Mouse (Mus musculus) midbrain, embryonic 14.5 days (tissue): ENCODE results near the gene Rnf183. TPM values are rescaled to one million over a fixed set of nuclear protein-coding genes. Genes with fewer than 3 reads are reported as not detected.
A peak's percentile ranks its signal among the peaks of the same experiment; 100 is the strongest.

Experiments
- ATAC-seq: fragments of 200-750 bp; cut with Nextera tagmentation; 2 replicates; pipeline ENCODE4 v1.8.0; 2017; ENCODE audit warnings: moderate number of reproducible peaks, moderate library complexity; ENCODE audit not compliant: low FRiP score, low TSS enrichment
- DNase-seq: peaks from one replicate; pipeline ENCODE4 v3.0.0-alpha.2; 2015
- H3K27ac ChIP-seq: fragments of 300-500 bp; sonication (generic); replicated peaks from 2 replicates; pipeline ENCODE4 v1.5.1; 2014; ENCODE audit warnings: mild to moderate bottlenecking, low read depth, low read length, moderate library complexity
- H3K27me3 ChIP-seq: fragments of 300-500 bp; sonication (generic); 2 replicates; pipeline ENCODE4 v1.6.1; 2014; ENCODE audit warnings: low read length, control low read depth, mixed read lengths; ENCODE audit not compliant: control insufficient read depth, insufficient read depth
- H3K36me3 ChIP-seq: fragments of 300-500 bp; sonication (generic); 2 replicates; pipeline ENCODE4 v1.6.1; 2014; ENCODE audit warnings: low read length, control low read depth; ENCODE audit not compliant: control insufficient read depth, insufficient read depth
- H3K4me1 ChIP-seq: fragments of 300-500 bp; sonication (generic); 2 replicates; pipeline ENCODE4 v1.6.1; 2014; ENCODE audit warnings: mild to moderate bottlenecking, antibody characterized with exemption, low read length, control low read depth; ENCODE audit not compliant: control insufficient read depth, insufficient read depth
- H3K4me2 ChIP-seq: fragments of 300-500 bp; sonication (generic); 2 replicates; pipeline ENCODE4 v1.6.1; 2014; ENCODE audit warnings: mild to moderate bottlenecking, low read length, moderate library complexity
- H3K4me3 ChIP-seq: fragments of 300-500 bp; sonication (generic); replicated peaks from 2 replicates; pipeline ENCODE4 v1.5.1; 2014; ENCODE audit warnings: low read depth, low read length
- H3K9ac ChIP-seq: fragments of 300-500 bp; sonication (generic); replicated peaks from 2 replicates; pipeline ENCODE4 v1.6.1; 2014; ENCODE audit warnings: mild to moderate bottlenecking, low read length, moderate library complexity
- H3K9me3 ChIP-seq: fragments of 300-500 bp; sonication (generic); 2 replicates; pipeline ENCODE4 v1.6.1; 2016; ENCODE audit warnings: low read length, control low read depth, mixed read lengths; ENCODE audit not compliant: control insufficient read depth
- WGBS: fragments of 180-500 bp; shearing (Covaris S2); extraction: QIAGEN DNeasy Blood & Tissue Kit; methylation state at CpG from one replicate; pipeline ENCODE4 v1.1.7; 2014; 5-methylcytosine and 5-hydroxymethylcytosine counted together
- polyA plus RNA-seq: library from polyadenylated mRNA; unstranded; fragments of >200 nt; fragmentation: Nextera tagmentation; extraction: Ambion mirVana; gene quantifications from 2 replicates; pipeline ENCODE4 v1.2.1, GENCODE M21; 2014

Gene Rnf183
- polyA plus RNA-seq, 1 experiment from 2014 or later: not detected

DNA sequence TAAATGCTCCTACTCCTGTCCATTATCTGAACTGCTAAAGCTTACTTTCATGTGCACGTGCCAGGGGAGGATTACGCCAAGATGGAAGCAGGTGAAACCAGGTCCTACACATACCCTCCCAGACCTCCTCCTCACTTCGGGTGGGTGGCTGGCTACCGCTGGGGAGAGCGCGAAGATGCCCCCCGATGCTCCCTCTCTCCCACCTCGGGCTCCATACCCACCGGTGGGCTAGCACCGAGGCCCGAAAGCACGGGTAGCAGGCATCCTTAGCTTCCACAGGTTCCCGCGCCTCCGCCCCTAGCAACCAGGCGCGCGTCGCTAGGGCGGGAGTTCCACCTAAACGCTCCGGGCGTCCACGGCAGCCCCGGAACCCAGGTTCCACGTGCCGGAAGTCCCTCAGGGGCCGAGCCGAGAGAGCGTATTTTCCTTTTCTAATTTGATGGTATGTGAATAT is 35.6 kb upstream of the Rnf183 start, which contains the start of gene Wdr31:
Wdr31 (minus strand) TSS at position 299 of the 454 bp plus-strand sequence.
- whole genome bisulfite sequencing: under 1% methylated on average over 30 of the region's 30 CpGs
- ATAC-seq: peak; percentile 91
- H3K9me3 ChIP-seq: no peaks in the 10 kb centered on the region
- no peaks in the 10 kb centered on the region for H3K36me3 ChIP-seq
- DNase-seq: peak; percentile 93
- peak within 1 kb of the TSS; percentile 77 for H3K4me2 ChIP-seq
- peak within 1 kb of the TSS; percentile 58 for H3K4me3 ChIP-seq
- no peaks in the 10 kb centered on the region for H3K27me3 ChIP-seq
- H3K27ac ChIP-seq: 0 out of 2 replicates have a peak within 1 kb of the TSS, but pooled peaks have one; percentile 28
- H3K9ac ChIP-seq: peak within 1 kb of the TSS; percentile 67
- no peaks in the 10 kb centered on the region for H3K4me1 ChIP-seq

DNA sequence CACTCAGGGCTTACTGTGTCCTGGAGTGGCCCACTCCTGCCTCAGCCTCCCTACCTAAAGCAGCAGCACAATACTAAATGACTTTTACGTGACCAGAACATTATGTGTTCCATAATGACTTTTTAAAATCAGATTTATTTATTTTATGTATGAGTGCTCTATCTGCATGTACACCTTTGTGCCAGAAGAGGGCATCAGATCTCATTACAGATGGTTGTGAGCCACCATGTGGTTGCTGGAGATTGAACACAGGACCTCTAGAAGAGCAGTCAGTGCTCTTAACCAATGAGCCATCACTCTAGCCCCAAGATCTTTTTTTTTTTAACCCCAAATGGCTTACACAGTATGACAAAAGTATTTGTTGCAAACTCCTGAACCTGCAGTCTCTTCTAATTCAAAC is 33.1 kb upstream of the Rnf183 start:
- no peaks in the 10 kb centered on the region for H3K9me3 ChIP-seq
- no peak overlapping the region for H3K9ac ChIP-seq
- ATAC-seq (no peak), DNase-seq (no peak)
- H3K27me3 ChIP-seq: no peaks in the 10 kb centered on the region
- H3K4me1 ChIP-seq: no peaks in the 10 kb centered on the region
- H3K4me3 ChIP-seq: no peak overlapping the region
- H3K4me2 ChIP-seq: no peak overlapping the region
- no peak overlapping the region for H3K27ac ChIP-seq
- no peaks in the 10 kb centered on the region for H3K36me3 ChIP-seq
- WGBS: 91% methylated on average over 1 of the region's 1 CpGs

DNA sequence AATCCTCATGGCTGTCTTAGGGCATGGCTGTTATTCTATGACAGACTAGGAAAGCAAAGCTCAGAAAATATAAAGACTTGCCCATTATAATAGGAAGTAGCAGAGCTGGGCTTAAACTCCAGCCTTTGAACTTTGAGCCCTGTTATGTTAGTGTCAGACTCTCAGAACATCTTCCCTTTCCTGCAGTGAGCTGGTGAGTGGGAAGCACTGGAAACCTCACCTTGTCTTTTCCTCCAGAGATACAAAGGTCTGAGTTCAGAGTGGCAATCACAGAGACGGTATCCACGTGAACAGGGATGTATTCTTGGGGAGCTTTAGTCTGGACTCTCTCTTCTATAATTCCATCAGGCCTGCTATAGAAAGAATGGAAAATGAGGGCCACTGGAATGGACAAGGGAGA is 28.1 kb upstream of the Rnf183 start:
- H3K4me2 ChIP-seq: no peak overlapping the region
- DNase-seq (no peak), ATAC-seq (no peak)
- H3K4me3 ChIP-seq: no peak overlapping the region
- H3K9me3 ChIP-seq: no peaks in the 10 kb centered on the region
- H3K27me3 ChIP-seq: no peaks in the 10 kb centered on the region
- H3K36me3 ChIP-seq: peaks cover 12% of the 10 kb centered on the region; the same call in 1 of the 2 replicates
- 87% methylated on average over 2 of the region's 2 CpGs for WGBS
- H3K27ac ChIP-seq: no peak overlapping the region
- no peaks in the 10 kb centered on the region for H3K4me1 ChIP-seq
- no peak overlapping the region for H3K9ac ChIP-seq

DNA sequence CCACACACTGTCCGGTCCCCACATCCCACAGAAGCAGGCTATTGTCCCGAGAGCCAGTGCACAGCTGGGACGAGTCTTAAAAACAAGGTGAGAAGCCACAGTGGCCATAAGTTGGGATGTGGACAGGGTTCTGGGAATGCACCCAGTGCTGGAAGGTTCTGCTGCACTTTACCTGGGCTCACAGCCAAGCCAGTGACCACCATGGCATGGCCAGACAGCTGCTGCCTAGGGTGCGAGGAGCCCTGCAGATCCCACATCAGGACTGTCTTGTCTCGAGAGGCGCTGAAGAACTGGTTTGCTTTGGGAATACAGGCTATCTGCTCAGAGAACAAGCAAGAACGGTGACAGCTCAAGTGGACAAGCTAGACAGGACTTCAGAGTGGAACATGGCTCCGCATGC is 25.3 kb upstream of the Rnf183 start:
- WGBS: 95% methylated on average over 8 of the region's 8 CpGs
- H3K4me3 ChIP-seq: no peak overlapping the region
- no peak overlapping the region for H3K27ac ChIP-seq
- H3K9me3 ChIP-seq: no peaks in the 10 kb centered on the region
- DNase-seq: no peak
- H3K4me2 ChIP-seq: no peak overlapping the region
- no peaks in the 10 kb centered on the region for H3K27me3 ChIP-seq
- H3K9ac ChIP-seq: no peak overlapping the region
- H3K36me3 ChIP-seq: peaks cover 15% of the 10 kb centered on the region; the same call in 1 of the 2 replicates
- ATAC-seq: no peak
- no peaks in the 10 kb centered on the region for H3K4me1 ChIP-seq

DNA sequence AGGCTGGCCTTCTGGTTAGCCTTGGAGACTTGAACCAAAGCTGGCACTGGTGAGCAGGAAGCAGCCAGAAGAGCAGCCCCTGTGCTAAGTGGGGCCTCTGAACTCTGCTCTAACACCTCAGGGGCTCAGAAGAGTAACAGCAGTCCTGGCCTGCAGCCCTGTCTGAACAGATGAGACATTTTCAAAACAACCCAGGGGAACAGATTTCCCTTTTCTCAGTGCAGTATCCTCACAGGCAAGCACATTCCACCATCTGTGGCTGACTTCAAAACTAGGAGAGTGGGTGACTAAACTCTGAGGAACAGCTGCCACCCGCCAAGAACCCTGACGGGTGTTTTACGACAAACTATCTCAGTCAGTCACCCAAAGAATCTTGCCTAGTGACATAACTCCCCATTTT is 24.0 kb upstream of the Rnf183 start:
- Histone ChIP-seq H3K36me3 (peaks cover 15% of the 10 kb centered on the region; the same call in 1 of the 2 replicates), H3K9me3 (no peaks in the 10 kb centered on the region), H3K27me3 (no peaks in the 10 kb centered on the region), H3K4me2 (no peak overlapping the region), H3K4me3 (no peak overlapping the region), H3K4me1 (no peaks in the 10 kb centered on the region), H3K9ac (no peak overlapping the region), H3K27ac (no peak overlapping the region)
- WGBS: 95% methylated on average over 3 of the region's 3 CpGs
- no peak for ATAC-seq
- DNase-seq: no peak

DNA sequence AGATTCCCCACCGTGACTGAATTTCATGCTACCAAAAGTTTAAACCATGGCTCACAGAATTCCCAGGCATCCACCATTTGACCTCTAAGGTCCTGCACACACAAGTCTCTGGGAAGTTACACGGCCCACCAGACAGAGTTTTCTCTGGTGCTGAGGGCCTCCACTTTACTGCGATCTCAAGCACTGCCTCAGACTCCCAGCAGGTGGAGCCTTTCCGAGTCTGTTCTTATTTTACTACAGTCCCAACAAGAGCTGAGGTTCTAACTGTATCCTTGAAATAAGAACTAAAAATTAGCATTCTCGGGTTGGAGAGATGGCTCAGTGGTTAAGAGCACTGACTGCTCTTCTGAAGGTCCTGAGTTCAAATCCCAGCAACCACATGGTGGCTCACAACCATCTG is 19.9 kb upstream of the Rnf183 start:
- ATAC-seq (no peak), DNase-seq (peak; percentile 62)
- no peak overlapping the region for H3K9ac ChIP-seq
- no peaks in the 10 kb centered on the region for H3K27me3 ChIP-seq
- H3K9me3 ChIP-seq: no peaks in the 10 kb centered on the region
- peaks cover 7% of the 10 kb centered on the region; the same call in 1 of the 2 replicates for H3K36me3 ChIP-seq
- H3K27ac ChIP-seq: no peak overlapping the region
- no peak overlapping the region for H3K4me2 ChIP-seq
- H3K4me3 ChIP-seq: no peak overlapping the region
- no peaks in the 10 kb centered on the region for H3K4me1 ChIP-seq
- WGBS: 69% methylated on average over 5 of the region's 5 CpGs

DNA sequence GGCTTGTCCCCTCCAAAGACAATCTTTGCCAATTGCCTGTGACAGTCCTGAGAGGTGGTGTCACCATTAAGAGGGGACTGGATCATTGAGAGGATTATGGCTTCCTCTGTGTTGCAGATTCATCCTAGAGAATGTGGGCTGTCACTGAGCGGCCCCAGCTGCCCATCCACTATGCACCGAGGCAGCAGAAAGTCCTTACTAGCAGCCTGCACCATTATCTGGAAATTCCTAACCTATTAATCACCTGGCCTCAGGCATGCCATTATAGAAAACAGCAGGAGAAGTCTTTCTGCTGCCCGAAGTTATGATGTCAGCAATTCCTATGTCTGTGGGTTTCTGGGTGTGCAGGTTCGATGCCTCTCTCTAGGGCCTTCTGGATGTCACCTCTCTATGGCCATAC is 5.9 kb upstream of the Rnf183 start:
- H3K36me3 ChIP-seq: no peaks in the 10 kb centered on the region
- H3K27me3 ChIP-seq: no peaks in the 10 kb centered on the region
- no peak overlapping the region for H3K9ac ChIP-seq
- H3K4me3 ChIP-seq: no peak overlapping the region
- no peaks in the 10 kb centered on the region for H3K4me1 ChIP-seq
- WGBS: 81% methylated on average over 4 of the region's 4 CpGs
- no peaks in the 10 kb centered on the region for H3K9me3 ChIP-seq
- no peak overlapping the region for H3K4me2 ChIP-seq
- no peak overlapping the region for H3K27ac ChIP-seq
- ATAC-seq (no peak), DNase-seq (no peak)

DNA sequence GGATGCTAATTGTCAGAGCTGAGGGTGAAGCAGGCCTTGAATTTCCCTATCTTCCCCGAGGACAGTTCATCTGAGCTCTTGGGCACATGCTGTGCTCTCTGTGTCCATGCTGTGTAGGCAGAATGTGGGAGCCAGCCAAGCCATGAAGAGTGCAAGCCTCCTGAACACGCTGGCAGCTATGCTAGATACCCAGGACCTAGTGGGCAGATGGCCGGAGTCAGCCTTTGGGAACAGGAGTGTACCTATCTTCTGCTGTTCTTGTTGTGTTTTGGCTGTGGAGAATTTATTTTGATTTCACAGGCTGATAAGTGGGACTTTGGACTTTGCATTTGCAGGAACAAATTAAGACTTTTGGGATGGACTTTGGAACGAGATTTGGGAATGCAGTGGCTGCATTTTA is 5.5 kb upstream of the Rnf183 start:
- WGBS: 71% methylated on average over 4 of the region's 4 CpGs

DNA sequence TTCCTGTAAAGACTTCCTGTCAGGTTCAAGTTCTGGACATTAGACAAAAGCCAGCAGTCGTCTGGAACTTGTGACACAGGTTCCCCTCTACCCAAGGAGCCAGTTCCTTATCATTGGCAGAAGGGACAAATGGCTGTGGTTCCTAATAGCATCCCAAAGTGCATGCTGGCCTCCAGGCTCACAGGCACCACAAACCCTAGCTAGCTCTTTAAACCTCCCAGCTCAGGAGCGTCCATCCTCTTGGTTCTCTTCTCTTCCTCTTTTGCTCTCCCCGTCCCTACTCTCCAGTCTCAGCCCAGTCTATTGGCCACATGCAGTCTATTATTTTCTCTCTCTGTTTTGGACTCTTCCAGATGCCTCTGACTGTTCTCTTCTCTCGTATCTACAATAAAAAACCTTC is 4.7 kb upstream of the Rnf183 start:
- DNase-seq: no peak
- H3K27me3 ChIP-seq: no peaks in the 10 kb centered on the region
- no peak overlapping the region for H3K27ac ChIP-seq
- H3K4me1 ChIP-seq: no peaks in the 10 kb centered on the region
- no peak for ATAC-seq
- no peaks in the 10 kb centered on the region for H3K36me3 ChIP-seq
- H3K9ac ChIP-seq: no peak overlapping the region
- no peak overlapping the region for H3K4me3 ChIP-seq
- 72% methylated on average over 4 of the region's 4 CpGs for WGBS
- no peaks in the 10 kb centered on the region for H3K9me3 ChIP-seq
- H3K4me2 ChIP-seq: no peak overlapping the region

More for the DNA sequence above, 5.5 kb upstream of the Rnf183 start:
- Histone ChIP-seq H3K4me2 (no peak overlapping the region), H3K36me3 (no peaks in the 10 kb centered on the region), H3K27me3 (no peaks in the 10 kb centered on the region), H3K27ac (no peak overlapping the region), H3K4me1 (no peaks in the 10 kb centered on the region), H3K9ac (no peak overlapping the region), H3K4me3 (no peak overlapping the region), H3K9me3 (no peaks in the 10 kb centered on the region)
- ATAC-seq (no peak), DNase-seq (no peak)
